Mouse (Mus musculus): ENCODE measurements around the gene Tgfb1.

DNA sequence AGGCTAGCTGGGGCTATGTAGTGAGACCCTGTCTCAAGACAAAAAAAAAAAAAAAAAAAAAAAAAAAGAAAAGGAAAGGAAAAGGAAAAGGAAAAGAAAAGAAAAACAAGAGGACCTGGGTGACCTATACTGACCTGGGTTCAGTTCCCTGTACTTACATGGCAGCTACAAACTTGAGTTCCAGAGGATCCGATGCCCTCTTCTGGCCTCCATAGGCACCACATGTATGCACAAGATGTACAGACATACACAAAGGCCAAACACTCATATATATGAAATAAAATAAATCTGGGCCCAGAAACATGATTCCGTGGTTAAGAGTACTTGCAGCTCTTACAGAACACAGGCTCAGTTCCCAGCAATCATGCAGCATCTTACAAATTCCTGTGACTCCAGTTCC lies 50.1 kb downstream of the Tgfb1 start:
- TF ChIP-seq POLR2A (IDR thresholded peaks at IDR 0.05; ENCODE audit: borderline replicate concordance, insufficient read depth, low read length): no peak
- TF ChIP-seq CTCF (IDR thresholded peaks at IDR 0.05; ENCODE audit: borderline replicate concordance, insufficient read depth, low read depth, low read length): peak; percentile 12; the same call in 1 of the 2 replicates
